Mouse (Mus musculus): ENCODE measurements around the gene Olfr1157. TPM values are rescaled to one million over a fixed set of nuclear protein-coding genes. Genes with fewer than 3 reads are reported as not detected.
A peak's percentile ranks its signal among the peaks of the same experiment; 100 is the strongest.

Gene Olfr1157
- polyA plus RNA-seq (2015; fragmentation: Nextera tagmentation; extraction: Ambion mirVana): not detected in 2 replicates

DNA sequence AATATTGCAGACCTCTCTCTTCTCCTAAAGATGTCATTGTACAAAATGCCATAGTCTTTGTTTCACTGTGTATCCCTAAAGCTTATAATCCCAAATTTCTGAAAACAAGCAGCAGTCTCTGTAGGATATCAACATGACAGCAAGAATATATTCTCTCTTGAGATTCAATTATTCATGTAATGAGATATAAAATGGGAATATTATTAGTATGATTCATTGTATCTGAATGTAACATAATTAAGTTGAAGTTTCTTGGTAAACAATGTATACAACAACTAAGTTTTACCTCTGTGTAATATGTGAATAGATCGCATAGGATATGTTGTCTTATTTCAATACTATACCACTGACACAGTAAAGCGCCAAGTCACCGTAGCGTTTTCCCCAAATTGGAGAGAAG is at the start of gene Olfr1157:
Gene Olfr1157 (minus strand): TSS at position 101 of the 400 bp plus-strand sequence.
- H3K27ac ChIP-seq (ENCODE audit: low read length): no peak within 1 kb of the TSS
- no peaks in the 10 kb centered on the region for H3K36me3 ChIP-seq (ENCODE audit: control insufficient read depth, insufficient read depth, low read length)
- no peak within 1 kb of the TSS for H3K4me3 ChIP-seq (replicated peaks; ENCODE audit: low read length)
- H3K9me3 ChIP-seq (replicated peaks; ENCODE audit: control insufficient read depth, low read length): no peaks in the 10 kb centered on the region
- no peaks in the 10 kb centered on the region for H3K27me3 ChIP-seq (ENCODE audit: control insufficient read depth, insufficient read depth, low read length)
- no peak for ATAC-seq (ENCODE audit: insufficient read depth, low FRiP score)
- 94% methylated on average over 4 of the region's 4 CpGs for whole genome bisulfite sequencing
- no peaks in the 10 kb centered on the region for H3K4me1 ChIP-seq (ENCODE audit: control insufficient read depth, insufficient read depth, low read length)
- no peak within 1 kb of the TSS for H3K9ac ChIP-seq (ENCODE audit: low read length)
- H3K4me2 ChIP-seq (ENCODE audit: low read depth, low read length): no peak within 1 kb of the TSS

DNA sequence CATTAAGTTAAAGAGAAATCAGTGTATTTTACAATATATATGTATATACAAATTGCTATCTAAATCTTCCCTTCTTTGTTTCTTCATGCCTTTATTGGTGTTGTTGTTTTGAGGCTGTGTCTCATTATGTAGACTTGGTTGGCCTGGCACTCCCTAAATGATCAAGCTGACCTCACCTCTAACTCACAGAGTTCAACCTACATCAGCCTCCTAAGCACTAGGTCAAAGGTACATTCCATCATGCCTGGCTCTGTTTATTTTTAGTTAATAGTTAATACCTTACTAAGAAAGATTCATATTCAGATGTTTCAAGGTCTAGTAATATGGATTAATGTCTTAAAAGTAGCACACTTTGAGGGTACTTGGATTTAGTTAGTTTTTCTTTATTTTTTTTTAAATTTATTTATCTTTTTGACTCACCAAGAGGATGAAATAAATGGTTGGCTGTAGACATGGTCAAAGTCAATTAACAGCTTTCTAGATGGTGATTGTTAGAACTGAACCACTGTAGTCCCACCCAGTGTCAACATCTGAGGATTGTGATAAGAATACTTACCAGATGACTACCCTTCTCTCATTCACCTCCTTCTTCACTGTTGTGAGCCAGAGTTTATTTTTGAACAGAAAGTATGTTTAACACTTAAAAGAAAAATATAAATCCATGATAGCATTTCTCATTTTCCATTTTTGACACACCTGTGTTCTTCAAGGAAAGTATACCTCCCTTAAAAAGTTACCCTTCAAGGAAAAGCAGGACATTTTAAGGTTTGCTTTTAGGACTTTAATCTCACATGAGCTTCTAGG is 39.6 kb upstream of the Olfr1157 start, which contains the start of gene Olfr1160:
Gene Olfr1160 (minus strand): TSS at position 754 of the 804 bp plus-strand sequence.
- H3K36me3 ChIP-seq (ENCODE audit: control insufficient read depth, insufficient read depth, low read length): no peaks in the 10 kb centered on the region
- no peak within 1 kb of the TSS for H3K27ac ChIP-seq (ENCODE audit: low read length)
- no peak within 1 kb of the TSS for H3K4me3 ChIP-seq (replicated peaks; ENCODE audit: low read length)
- H3K4me2 ChIP-seq (ENCODE audit: low read depth, low read length): no peak within 1 kb of the TSS
- no peaks in the 10 kb centered on the region for H3K9me3 ChIP-seq (replicated peaks; ENCODE audit: control insufficient read depth, low read length)
- ATAC-seq (ENCODE audit: insufficient read depth, low FRiP score): peak; percentile 92
- no peak within 1 kb of the TSS for H3K9ac ChIP-seq (ENCODE audit: low read length)
- H3K27me3 ChIP-seq (ENCODE audit: control insufficient read depth, insufficient read depth, low read length): no peaks in the 10 kb centered on the region
- H3K4me1 ChIP-seq (ENCODE audit: control insufficient read depth, insufficient read depth, low read length): no peaks in the 10 kb centered on the region

DNA sequence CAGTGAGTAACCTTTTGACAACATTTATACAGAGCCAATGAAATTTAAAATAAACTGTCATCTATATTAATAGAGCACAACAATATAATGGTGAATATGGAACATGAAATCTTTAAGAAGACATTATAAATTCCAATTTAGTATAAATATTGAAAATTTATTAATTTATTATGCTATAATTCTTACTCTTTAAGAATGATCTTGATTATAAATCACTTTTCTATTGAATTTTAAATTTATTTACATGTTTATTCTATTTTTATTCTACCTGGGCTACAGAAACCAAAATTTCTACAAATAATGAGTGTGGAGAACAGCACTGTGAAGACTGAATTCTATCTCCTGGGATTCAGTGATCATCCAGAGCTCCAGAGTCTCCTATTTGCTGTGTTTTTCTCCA is 21.7 kb upstream of the Olfr1157 start, which contains the start of gene Olfr1158:
Gene Olfr1158 (plus strand): TSS at position 301 of the 400 bp plus-strand sequence.
- Histone ChIP-seq H3K9me3 (replicated peaks; ENCODE audit: control insufficient read depth, low read length) (no peaks in the 10 kb centered on the region), H3K4me2 (ENCODE audit: low read depth, low read length) (no peak within 1 kb of the TSS), H3K4me1 (ENCODE audit: control insufficient read depth, insufficient read depth, low read length) (no peaks in the 10 kb centered on the region), H3K27ac (ENCODE audit: low read length) (no peak within 1 kb of the TSS), H3K9ac (ENCODE audit: low read length) (no peak within 1 kb of the TSS), H3K36me3 (ENCODE audit: control insufficient read depth, insufficient read depth, low read length) (no peaks in the 10 kb centered on the region), H3K27me3 (ENCODE audit: control insufficient read depth, insufficient read depth, low read length) (no peaks in the 10 kb centered on the region), H3K4me3 (replicated peaks; ENCODE audit: low read length) (no peak within 1 kb of the TSS)
- no peak for ATAC-seq (ENCODE audit: insufficient read depth, low FRiP score)

DNA sequence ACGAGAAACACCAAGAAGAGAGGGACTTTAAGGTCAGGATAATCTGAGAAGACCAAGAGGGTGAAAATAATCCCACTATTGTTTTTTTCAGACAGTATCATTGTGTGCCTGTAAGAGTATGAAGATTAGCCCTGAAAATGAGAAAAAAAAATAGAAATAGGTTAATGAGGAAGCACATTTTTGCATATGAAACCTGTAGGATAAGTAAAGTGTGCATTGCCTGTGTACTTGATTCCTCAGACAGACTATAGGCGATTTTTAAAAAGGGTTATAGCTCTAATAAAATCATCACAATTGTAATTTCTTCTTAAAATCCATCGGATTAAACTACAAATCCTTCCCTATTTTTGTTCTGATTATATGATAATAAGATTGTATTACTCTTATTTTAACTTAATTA is 6.5 kb upstream of the Olfr1157 start, which contains the start of gene Olfr74:
Gene Olfr74 (minus strand): TSS at position 101 of the 400 bp plus-strand sequence.
- no peaks in the 10 kb centered on the region for H3K9me3 ChIP-seq (replicated peaks; ENCODE audit: control insufficient read depth, low read length)
- H3K27me3 ChIP-seq (ENCODE audit: control insufficient read depth, insufficient read depth, low read length): no peaks in the 10 kb centered on the region
- ATAC-seq (ENCODE audit: insufficient read depth, low FRiP score): no peak
- no peak within 1 kb of the TSS for H3K4me2 ChIP-seq (ENCODE audit: low read depth, low read length)
- H3K36me3 ChIP-seq (ENCODE audit: control insufficient read depth, insufficient read depth, low read length): no peaks in the 10 kb centered on the region
- H3K4me3 ChIP-seq (replicated peaks; ENCODE audit: low read length): no peak within 1 kb of the TSS
- 65% methylated on average over 3 of the region's 3 CpGs for WGBS
- no peaks in the 10 kb centered on the region for H3K4me1 ChIP-seq (ENCODE audit: control insufficient read depth, insufficient read depth, low read length)
- H3K27ac ChIP-seq (ENCODE audit: low read length): no peak within 1 kb of the TSS
- H3K9ac ChIP-seq (ENCODE audit: low read length): no peak within 1 kb of the TSS

DNA sequence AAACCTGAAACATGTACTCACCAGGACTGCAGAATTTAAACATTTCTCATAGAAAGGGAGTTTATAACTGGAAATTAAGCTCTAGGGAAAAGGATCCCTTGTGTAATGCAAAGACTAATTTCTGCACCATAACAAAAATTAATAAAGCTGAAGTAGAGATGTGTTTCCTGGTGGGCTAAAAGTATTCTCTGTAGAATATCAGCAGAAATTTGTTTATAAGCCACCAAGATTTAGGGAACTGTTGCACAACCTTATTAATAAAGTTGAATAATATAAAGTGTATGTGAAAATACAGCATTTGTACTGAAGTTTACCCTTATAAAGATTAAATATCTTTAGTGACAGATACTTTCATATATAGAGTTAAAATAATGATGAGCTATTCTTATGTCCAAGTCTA is 15.1 kb downstream of the Olfr1157 start, which contains the start of gene Olfr1156:
Gene Olfr1156 (minus strand): TSS at position 101 of the 400 bp plus-strand sequence.
- Histone ChIP-seq H3K27ac (ENCODE audit: low read length) (no peak within 1 kb of the TSS), H3K27me3 (ENCODE audit: control insufficient read depth, insufficient read depth, low read length) (no peaks in the 10 kb centered on the region), H3K9me3 (replicated peaks; ENCODE audit: control insufficient read depth, low read length) (no peaks in the 10 kb centered on the region), H3K4me1 (ENCODE audit: control insufficient read depth, insufficient read depth, low read length) (no peaks in the 10 kb centered on the region), H3K36me3 (ENCODE audit: control insufficient read depth, insufficient read depth, low read length) (no peaks in the 10 kb centered on the region), H3K9ac (ENCODE audit: low read length) (no peak within 1 kb of the TSS), H3K4me3 (replicated peaks; ENCODE audit: low read length) (no peak within 1 kb of the TSS), H3K4me2 (ENCODE audit: low read depth, low read length) (no peak within 1 kb of the TSS)
- ATAC-seq (ENCODE audit: insufficient read depth, low FRiP score): no peak

DNA sequence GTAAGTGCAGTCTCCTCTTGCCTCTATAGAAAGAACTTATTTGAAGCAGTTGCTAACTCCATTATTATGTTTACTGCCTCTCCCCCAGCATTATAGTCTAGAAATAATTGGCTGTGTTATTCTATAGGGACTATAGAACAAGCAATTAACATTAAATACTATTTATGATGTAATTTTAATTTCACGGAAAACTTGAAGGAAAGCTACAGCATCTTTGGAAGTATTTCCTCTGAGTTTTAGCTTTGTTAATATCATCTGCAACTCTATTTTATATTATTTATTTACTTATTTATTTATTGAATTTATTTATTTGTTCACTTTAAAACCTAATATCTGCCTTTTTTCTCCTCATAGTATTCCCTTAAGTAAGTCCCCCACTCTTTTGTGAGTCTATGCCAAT is 23.1 kb downstream of the Olfr1157 start, which contains the start of gene Olfr1155:
Gene Olfr1155 (minus strand): TSS at position 101 of the 400 bp plus-strand sequence.
- H3K4me1 ChIP-seq (ENCODE audit: control insufficient read depth, insufficient read depth, low read length): no peaks in the 10 kb centered on the region
- H3K27ac ChIP-seq (ENCODE audit: low read length): no peak within 1 kb of the TSS
- H3K4me2 ChIP-seq (ENCODE audit: low read depth, low read length): no peak within 1 kb of the TSS
- 95% methylated on average over 1 of the region's 1 CpGs for WGBS
- no peak within 1 kb of the TSS for H3K4me3 ChIP-seq (replicated peaks; ENCODE audit: low read length)
- H3K9ac ChIP-seq (ENCODE audit: low read length): no peak within 1 kb of the TSS
- H3K36me3 ChIP-seq (ENCODE audit: control insufficient read depth, insufficient read depth, low read length): no peaks in the 10 kb centered on the region
- H3K9me3 ChIP-seq (replicated peaks; ENCODE audit: control insufficient read depth, low read length): no peaks in the 10 kb centered on the region
- H3K27me3 ChIP-seq (ENCODE audit: control insufficient read depth, insufficient read depth, low read length): no peaks in the 10 kb centered on the region
- no peak for ATAC-seq (ENCODE audit: insufficient read depth, low FRiP score)

Other genes starting within 250 kb of the Olfr1157 start
- gene Olfr1138, start 228.3 kb downstream of the Olfr1157 start, polyA plus RNA-seq (2015; fragmentation: Nextera tagmentation; extraction: Ambion mirVana): not detected in 2 replicates
- not detected in 2 replicates for gene Olfr1140, start 224.5 kb downstream of the Olfr1157 start, polyA plus RNA-seq (2015; fragmentation: Nextera tagmentation; extraction: Ambion mirVana)
- gene Olfr1141, start 214.3 kb downstream of the Olfr1157 start, polyA plus RNA-seq (2015; fragmentation: Nextera tagmentation; extraction: Ambion mirVana): not detected in 2 replicates
- gene Olfr152, start 188.8 kb downstream of the Olfr1157 start, polyA plus RNA-seq (2015; fragmentation: Nextera tagmentation; extraction: Ambion mirVana): not detected in 2 replicates
- gene Olfr1143, start 167.7 kb downstream of the Olfr1157 start, polyA plus RNA-seq (2015; fragmentation: Nextera tagmentation; extraction: Ambion mirVana): not detected in 2 replicates
- gene Olfr1145, start 158.5 kb downstream of the Olfr1157 start, polyA plus RNA-seq (2015; fragmentation: Nextera tagmentation; extraction: Ambion mirVana): not detected in 2 replicates
- gene Olfr1148, start 137.8 kb downstream of the Olfr1157 start, polyA plus RNA-seq (2015; fragmentation: Nextera tagmentation; extraction: Ambion mirVana): not detected in 2 replicates
- not detected in 2 replicates for gene Olfr1150-ps1, start 124.3 kb downstream of the Olfr1157 start, polyA plus RNA-seq (2015; fragmentation: Nextera tagmentation; extraction: Ambion mirVana)
- not detected in 2 replicates for gene Olfr1151, start 112.4 kb downstream of the Olfr1157 start, polyA plus RNA-seq (2015; fragmentation: Nextera tagmentation; extraction: Ambion mirVana)
- gene Olfr1152, start 101.8 kb downstream of the Olfr1157 start, polyA plus RNA-seq (2015; fragmentation: Nextera tagmentation; extraction: Ambion mirVana): not detected in 2 replicates
- gene Olfr1153, start 73.3 kb downstream of the Olfr1157 start, polyA plus RNA-seq (2015; fragmentation: Nextera tagmentation; extraction: Ambion mirVana): not detected in 2 replicates
- gene Olfr1154, start 63.1 kb downstream of the Olfr1157 start, polyA plus RNA-seq (2015; fragmentation: Nextera tagmentation; extraction: Ambion mirVana): not detected in 2 replicates
- not detected in 2 replicates for gene Olfr1155, start 23.2 kb downstream of the Olfr1157 start, polyA plus RNA-seq (2015; fragmentation: Nextera tagmentation; extraction: Ambion mirVana)
- not detected in 2 replicates for gene Olfr1156, start 15.2 kb downstream of the Olfr1157 start, polyA plus RNA-seq (2015; fragmentation: Nextera tagmentation; extraction: Ambion mirVana)
- not detected in 2 replicates for gene Olfr74, start 6.4 kb upstream of the Olfr1157 start, polyA plus RNA-seq (2015; fragmentation: Nextera tagmentation; extraction: Ambion mirVana)
- gene Olfr1158, start 21.8 kb upstream of the Olfr1157 start, polyA plus RNA-seq (2015; fragmentation: Nextera tagmentation; extraction: Ambion mirVana): not detected in 2 replicates
- gene Olfr1160, start 40.0 kb upstream of the Olfr1157 start, polyA plus RNA-seq (2015; fragmentation: Nextera tagmentation; extraction: Ambion mirVana): not detected in 2 replicates
- not detected in 2 replicates for gene Olfr1161, start 54.5 kb upstream of the Olfr1157 start, polyA plus RNA-seq (2015; fragmentation: Nextera tagmentation; extraction: Ambion mirVana)
- gene Olfr73, start 69.4 kb upstream of the Olfr1157 start, polyA plus RNA-seq (2015; fragmentation: Nextera tagmentation; extraction: Ambion mirVana): 0.07 TPM in 1 of 2 replicates, not detected in the other
- gene Olfr1162, start 82.8 kb upstream of the Olfr1157 start, polyA plus RNA-seq (2015; fragmentation: Nextera tagmentation; extraction: Ambion mirVana): not detected in 2 replicates
- gene Olfr1163, start 103.5 kb upstream of the Olfr1157 start, polyA plus RNA-seq (2015; fragmentation: Nextera tagmentation; extraction: Ambion mirVana): not detected in 2 replicates
- gene Olfr1164, start 125.7 kb upstream of the Olfr1157 start, polyA plus RNA-seq (2015; fragmentation: Nextera tagmentation; extraction: Ambion mirVana): not detected in 2 replicates
- not detected in 2 replicates for gene Olfr1166, start 160.0 kb upstream of the Olfr1157 start, polyA plus RNA-seq (2015; fragmentation: Nextera tagmentation; extraction: Ambion mirVana)
- gene Olfr1167, start 186.9 kb upstream of the Olfr1157 start, polyA plus RNA-seq (2015; fragmentation: Nextera tagmentation; extraction: Ambion mirVana): not detected in 2 replicates
- not detected in 2 replicates for gene Olfr1168, start 213.6 kb upstream of the Olfr1157 start, polyA plus RNA-seq (2015; fragmentation: Nextera tagmentation; extraction: Ambion mirVana)